Mouse (Mus musculus) midbrain, embryonic 14.5 days (tissue): Measurements from ENCODE around the gene Mup16. TPM values are rescaled to one million over a fixed set of nuclear protein-coding genes. Genes with fewer than 3 reads are reported as not detected.
"Not testable (repeated sequence)": the region's sequence is repeated elsewhere in the genome, so short reads cannot be mapped to it uniquely, and the experiment has no call there.

Experiments
- ATAC-seq: fragments of 200-750 bp; cut with Nextera tagmentation; 2 replicates; pipeline ENCODE4 v1.8.0; 2017; ENCODE audit warnings: moderate number of reproducible peaks, moderate library complexity; ENCODE audit not compliant: low FRiP score, low TSS enrichment
- DNase-seq: peaks from one replicate; pipeline ENCODE4 v3.0.0-alpha.2; 2015
- H3K27ac ChIP-seq: fragments of 300-500 bp; sonication (generic); replicated peaks from 2 replicates; pipeline ENCODE4 v1.5.1; 2014; ENCODE audit warnings: mild to moderate bottlenecking, low read depth, low read length, moderate library complexity
- H3K27me3 ChIP-seq: fragments of 300-500 bp; sonication (generic); 2 replicates; pipeline ENCODE4 v1.6.1; 2014; ENCODE audit warnings: low read length, control low read depth, mixed read lengths; ENCODE audit not compliant: control insufficient read depth, insufficient read depth
- H3K36me3 ChIP-seq: fragments of 300-500 bp; sonication (generic); 2 replicates; pipeline ENCODE4 v1.6.1; 2014; ENCODE audit warnings: low read length, control low read depth; ENCODE audit not compliant: control insufficient read depth, insufficient read depth
- H3K4me1 ChIP-seq: fragments of 300-500 bp; sonication (generic); 2 replicates; pipeline ENCODE4 v1.6.1; 2014; ENCODE audit warnings: mild to moderate bottlenecking, antibody characterized with exemption, low read length, control low read depth; ENCODE audit not compliant: control insufficient read depth, insufficient read depth
- H3K4me2 ChIP-seq: fragments of 300-500 bp; sonication (generic); 2 replicates; pipeline ENCODE4 v1.6.1; 2014; ENCODE audit warnings: mild to moderate bottlenecking, low read length, moderate library complexity
- H3K4me3 ChIP-seq: fragments of 300-500 bp; sonication (generic); replicated peaks from 2 replicates; pipeline ENCODE4 v1.5.1; 2014; ENCODE audit warnings: low read depth, low read length
- H3K9ac ChIP-seq: fragments of 300-500 bp; sonication (generic); replicated peaks from 2 replicates; pipeline ENCODE4 v1.6.1; 2014; ENCODE audit warnings: mild to moderate bottlenecking, low read length, moderate library complexity
- H3K9me3 ChIP-seq: fragments of 300-500 bp; sonication (generic); 2 replicates; pipeline ENCODE4 v1.6.1; 2016; ENCODE audit warnings: low read length, control low read depth, mixed read lengths; ENCODE audit not compliant: control insufficient read depth
- WGBS: fragments of 180-500 bp; shearing (Covaris S2); extraction: QIAGEN DNeasy Blood & Tissue Kit; methylation state at CpG from one replicate; pipeline ENCODE4 v1.1.7; 2014; 5-methylcytosine and 5-hydroxymethylcytosine counted together
- polyA plus RNA-seq: library from polyadenylated mRNA; unstranded; fragments of >200 nt; fragmentation: Nextera tagmentation; extraction: Ambion mirVana; gene quantifications from 2 replicates; pipeline ENCODE4 v1.2.1, GENCODE M21; 2014

The Mup16 gene
- not detected in 2 replicates for polyA plus RNA-seq

DNA sequence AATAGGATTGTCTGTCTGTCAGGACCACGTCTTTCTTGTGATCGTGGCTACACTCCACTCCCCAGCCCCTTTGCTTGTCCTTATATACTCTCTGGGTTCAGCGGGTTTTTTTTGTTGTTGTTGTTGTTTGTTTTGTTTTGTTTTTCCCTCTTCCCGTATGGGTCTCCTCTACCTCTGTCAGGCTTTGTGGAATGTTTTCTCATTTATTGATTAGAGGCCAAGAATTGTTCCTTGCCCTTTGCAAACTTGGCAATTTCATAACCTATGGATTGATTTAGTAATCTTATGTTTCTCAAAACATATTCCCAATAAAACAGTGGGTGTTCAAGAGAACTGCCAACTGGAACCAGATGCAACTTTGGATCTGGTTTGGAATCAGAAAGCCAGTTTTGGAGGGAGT is at the start of gene Mup16:
TSS of gene Mup16 (minus strand) at position 101 of the 400 bp plus-strand sequence.
- not testable (repeated sequence) for DNase-seq, H3K27me3 ChIP-seq, H3K9me3 ChIP-seq, H3K4me3 ChIP-seq, H3K27ac ChIP-seq, H3K4me2 ChIP-seq, H3K4me1 ChIP-seq, H3K36me3 ChIP-seq, H3K9ac ChIP-seq, ATAC-seq
- WGBS = 93% methylated on average over 2 of the region's 4 CpGs

DNA sequence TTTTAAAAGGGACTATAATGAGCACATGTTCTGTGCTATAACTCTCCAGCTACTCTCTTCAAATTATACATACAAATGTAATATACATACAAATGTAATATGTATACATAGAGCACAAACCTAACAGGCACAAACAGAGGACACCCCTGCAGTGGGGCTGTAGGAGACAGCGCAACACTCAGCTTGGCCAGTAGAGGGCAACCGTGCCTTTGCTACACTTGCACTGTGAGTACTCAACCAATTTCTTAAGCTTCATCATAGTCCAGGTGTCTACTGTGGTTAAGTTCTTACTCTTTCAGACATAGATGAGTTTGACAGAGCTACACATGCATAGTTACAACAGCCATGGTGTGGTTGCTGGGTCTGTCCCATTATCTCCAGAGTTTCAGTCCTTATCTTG is 36.6 kb upstream of the Mup16 start:
- H3K27ac ChIP-seq, H3K4me1 ChIP-seq, H3K36me3 ChIP-seq, H3K4me3 ChIP-seq, H3K9me3 ChIP-seq, ATAC-seq, H3K27me3 ChIP-seq, H3K9ac ChIP-seq, H3K4me2 ChIP-seq: not testable (repeated sequence)
- DNase-seq = peak; percentile 0
- 55% methylated on average over 2 of the region's 2 CpGs for WGBS

Other genes with a start within 250 kb of the Mup16 start
- gene Mup14, start 215.5 kb downstream of the Mup16 start, polyA plus RNA-seq = not detected in 2 replicates
- not detected in 2 replicates for gene Mup15, start 79.8 kb downstream of the Mup16 start, polyA plus RNA-seq
- not detected in 2 replicates for gene Mup17, start 76.3 kb upstream of the Mup16 start, polyA plus RNA-seq
- gene Mup18, start 154.6 kb upstream of the Mup16 start, polyA plus RNA-seq = not detected in 2 replicates